Mouse (Mus musculus) forebrain, embryonic 16.5 days (tissue): Measurements from ENCODE around the gene 1810043G02Rik. TPM values are rescaled to one million over a fixed set of nuclear protein-coding genes. Genes with fewer than 3 reads are reported as not detected.

Experiments used
- ATAC-seq: fragments of 200-750 bp; cut with Nextera tagmentation; 2 replicates; pipeline ENCODE4 v1.8.0; 2017; ENCODE audit warnings: mild to moderate bottlenecking, moderate library complexity
- H3K27ac ChIP-seq: fragments of 300-500 bp; sonication (generic); 2 replicates; pipeline ENCODE4 v1.5.1; 2014; ENCODE audit warnings: low read length, control low read depth
- H3K27me3 ChIP-seq: fragments of 300-500 bp; sonication (generic); replicated peaks from 2 replicates; pipeline ENCODE4 v1.6.1; 2014; ENCODE audit warnings: low read length; ENCODE audit not compliant: control insufficient read depth, insufficient read depth
- H3K36me3 ChIP-seq: fragments of 300-500 bp; sonication (generic); 2 replicates; pipeline ENCODE4 v1.6.1; 2014; ENCODE audit not compliant: control insufficient read depth, insufficient read depth
- H3K4me1 ChIP-seq: fragments of 300-500 bp; sonication (generic); replicated peaks from 2 replicates; pipeline ENCODE4 v1.6.1; 2014; ENCODE audit warnings: low read length; ENCODE audit not compliant: control insufficient read depth, insufficient read depth
- H3K4me2 ChIP-seq: fragments of 300-500 bp; sonication (generic); 2 replicates; pipeline ENCODE4 v1.6.1; 2014; ENCODE audit warnings: mild to moderate bottlenecking, low read length, control low read depth
- H3K4me3 ChIP-seq: fragments of 300-500 bp; sonication (generic); replicated peaks from 2 replicates; pipeline ENCODE4 v1.5.1; 2014; ENCODE audit warnings: mild to moderate bottlenecking, low read length, control low read depth
- H3K9ac ChIP-seq: fragments of 300-500 bp; sonication (generic); replicated peaks from 2 replicates; pipeline ENCODE4 v1.6.1; 2014; ENCODE audit warnings: low read depth, low read length, control low read depth
- H3K9me3 ChIP-seq: fragments of 300-500 bp; sonication (generic); 2 replicates; pipeline ENCODE4 v1.6.1; 2016; ENCODE audit warnings: low read length; ENCODE audit not compliant: control insufficient read depth
- WGBS: fragments of 180-500 bp; shearing (Covaris S2); extraction: QIAGEN DNeasy Blood & Tissue Kit; methylation state at CpG from one replicate; pipeline ENCODE4 v1.1.7; 2014; 5-methylcytosine and 5-hydroxymethylcytosine counted together
- polyA plus RNA-seq: library from polyadenylated mRNA; unstranded; fragments of >200 nt; fragmentation: Nextera tagmentation; extraction: Ambion mirVana; gene quantifications from 2 replicates; pipeline ENCODE4 v1.2.1, GENCODE M21; 2015

The 1810043G02Rik gene
- polyA plus RNA-seq, 1 experiment from 2014 or later = 36.0 TPM

GRCm38 (mm10) chr10:78001796-78002195 lies 23.5 kb downstream of the 1810043G02Rik start:
- peak; percentile 19; the same call in 1 of the 2 replicates for ATAC-seq
- WGBS = 84% methylated on average over 11 of the region's 11 CpGs
- Histone ChIP-seq H3K27me3 (no peaks in the 10 kb centered on the region), H3K9ac (no peak overlapping the region), H3K27ac (no peak overlapping the region), H3K4me3 (no peak overlapping the region), H3K4me2 (no peak overlapping the region), H3K9me3 (no peaks in the 10 kb centered on the region), H3K36me3 (peaks cover 17% of the 10 kb centered on the region), H3K4me1 (peaks cover 6% of the 10 kb centered on the region)

GRCm38 (mm10) chr10:78002316-78002715 lies 24.0 kb downstream of the 1810043G02Rik start:
- no peak overlapping the region for H3K9ac ChIP-seq
- no peaks in the 10 kb centered on the region for H3K27me3 ChIP-seq
- H3K27ac ChIP-seq = no peak overlapping the region
- WGBS = 90% methylated on average over 2 of the region's 2 CpGs
- peaks cover 17% of the 10 kb centered on the region for H3K36me3 ChIP-seq
- no peak overlapping the region for H3K4me3 ChIP-seq
- peaks cover 11% of the 10 kb centered on the region for H3K4me1 ChIP-seq
- H3K4me2 ChIP-seq = no peak overlapping the region
- H3K9me3 ChIP-seq = no peaks in the 10 kb centered on the region
- no peak for ATAC-seq

- H3K4me2 ChIP-seq = no peak overlapping the region
- H3K27ac ChIP-seq = no peak overlapping the region
- peaks cover 12% of the 10 kb centered on the region for H3K36me3 ChIP-seq
- H3K4me1 ChIP-seq = peaks cover 29% of the 10 kb centered on the region
- no peak overlapping the region for H3K4me3 ChIP-seq
- no peak overlapping the region for H3K9ac ChIP-seq
- ATAC-seq = no peak
- 88% methylated on average over 3 of the region's 3 CpGs for WGBS
- H3K9me3 ChIP-seq = no peaks in the 10 kb centered on the region
- no peaks in the 10 kb centered on the region for H3K27me3 ChIP-seq
Observed at GRCm38 (mm10) chr10:78004479-78005100, 26.3 kb downstream of the 1810043G02Rik start.

GRCm38 (mm10) chr10:78005791-78006438 lies 27.6 kb downstream of the 1810043G02Rik start:
- ATAC-seq = no peak
- peaks cover 3% of the 10 kb centered on the region for H3K36me3 ChIP-seq
- H3K9ac ChIP-seq = no peak overlapping the region
- 91% methylated on average over 4 of the region's 4 CpGs for WGBS
- H3K27me3 ChIP-seq = no peaks in the 10 kb centered on the region
- no peaks in the 10 kb centered on the region for H3K9me3 ChIP-seq
- no peak overlapping the region for H3K27ac ChIP-seq
- no peak overlapping the region for H3K4me3 ChIP-seq
- H3K4me2 ChIP-seq = no peak overlapping the region
- peaks cover 33% of the 10 kb centered on the region for H3K4me1 ChIP-seq

- Histone ChIP-seq H3K27ac (no peak overlapping the region), H3K4me2 (no peak overlapping the region), H3K9me3 (no peaks in the 10 kb centered on the region), H3K27me3 (no peaks in the 10 kb centered on the region), H3K4me1 (peaks cover 33% of the 10 kb centered on the region), H3K36me3 (no peaks in the 10 kb centered on the region), H3K4me3 (no peak overlapping the region), H3K9ac (no peak overlapping the region; the same call in 1 of the 2 replicates)
- 48% methylated on average over 7 of the region's 7 CpGs for WGBS
- ATAC-seq = no peak
Observed at GRCm38 (mm10) chr10:78007203-78007602, 28.9 kb downstream of the 1810043G02Rik start.

- Histone ChIP-seq H3K27ac (no peak overlapping the region), H3K9me3 (no peaks in the 10 kb centered on the region), H3K4me3 (no peak overlapping the region; the same call in 1 of the 2 replicates), H3K4me2 (peak overlapping the region; percentile 82), H3K27me3 (no peaks in the 10 kb centered on the region), H3K4me1 (peaks cover 33% of the 10 kb centered on the region), H3K9ac (peak overlapping the region; percentile 80), H3K36me3 (no peaks in the 10 kb centered on the region)
- ATAC-seq = no peak
- 82% methylated on average over 3 of the region's 3 CpGs for WGBS
Observed at GRCm38 (mm10) chr10:78008169-78008568, 29.8 kb downstream of the 1810043G02Rik start.

- Histone ChIP-seq H3K9me3 (no peaks in the 10 kb centered on the region), H3K27me3 (no peaks in the 10 kb centered on the region), H3K4me3 (peak overlapping the region; percentile 68), H3K4me2 (peak overlapping the region; percentile 82), H3K27ac (peak overlapping the region; percentile 87), H3K4me1 (peaks cover 33% of the 10 kb centered on the region), H3K36me3 (no peaks in the 10 kb centered on the region), H3K9ac (peak overlapping the region; percentile 80)
- ATAC-seq = peak; percentile 98
- under 1% methylated on average over 59 of the region's 59 CpGs for WGBS
Observed at GRCm38 (mm10) chr10:78009184-78009944, 31.0 kb downstream of the 1810043G02Rik start.

GRCm38 (mm10) chr10:78009945-78010293 lies 31.6 kb downstream of the 1810043G02Rik start, which contains the start of gene Pfkl:
Gene Pfkl (minus strand): TSS chr10:78010083.
- H3K27me3 ChIP-seq = no peaks in the 10 kb centered on the region
- H3K9me3 ChIP-seq = no peaks in the 10 kb centered on the region
- peak within 1 kb of the TSS; percentile 80 for H3K9ac ChIP-seq
- no peak for ATAC-seq
- WGBS = under 1% methylated on average over 9 of the region's 9 CpGs
- H3K4me2 ChIP-seq = peak within 1 kb of the TSS; percentile 82
- H3K4me3 ChIP-seq = peak within 1 kb of the TSS; percentile 68
- no peaks in the 10 kb centered on the region for H3K36me3 ChIP-seq
- peaks cover 33% of the 10 kb centered on the region for H3K4me1 ChIP-seq
- peak within 1 kb of the TSS; percentile 87 for H3K27ac ChIP-seq

GRCm38 (mm10) chr10:78010335-78010734 lies 32.0 kb downstream of the 1810043G02Rik start:
- no peak for ATAC-seq
- Histone ChIP-seq H3K9me3 (no peaks in the 10 kb centered on the region), H3K4me1 (peaks cover 33% of the 10 kb centered on the region), H3K36me3 (no peaks in the 10 kb centered on the region), H3K9ac (no peak overlapping the region; the same call in 1 of the 2 replicates), H3K27me3 (no peaks in the 10 kb centered on the region), H3K4me3 (no peak overlapping the region), H3K27ac (no peak overlapping the region), H3K4me2 (0 out of 2 replicates have a peak overlapping the region, but pooled peaks have one; percentile 16)
- WGBS = 16% methylated on average over 10 of the region's 10 CpGs
